Mouse (Mus musculus): ENCODE measurements around the gene Nkap.
"Not testable (repeated sequence)": the region's sequence is repeated elsewhere in the genome, so short reads cannot be mapped to it uniquely, and the experiment has no call there.

The Nkap gene

GRCm38 (mm10) chrX:37157839-37158238, 31.2 kb downstream of the Nkap start:
- CTCF ChIA-PET, result no interaction called here

GRCm38 (mm10) chrX:37161169-37161568, 34.6 kb downstream of the Nkap start:
- CTCF ChIA-PET, result no interaction called here

- CTCF ChIA-PET, result no interaction called here
Measured at GRCm38 (mm10) chrX:37163115-37163514, 36.5 kb downstream of the Nkap start.

GRCm38 (mm10) chrX:37167085-37167484, 40.5 kb downstream of the Nkap start:
- CTCF ChIA-PET, result no interaction called here

- CTCF ChIA-PET, result no interaction called here
Measured at GRCm38 (mm10) chrX:37168742-37169141, 42.1 kb downstream of the Nkap start, which contains the start of gene Akap14. Akap14 (minus strand) TSS chrX:37168842.

GRCm38 (mm10) chrX:37184401-37184800, 57.8 kb downstream of the Nkap start:
- CTCF ChIA-PET, result not testable (repeated sequence)

GRCm38 (mm10) chrX:37190755-37191104, 64.1 kb downstream of the Nkap start:
- CTCF ChIA-PET, result interaction anchor here (0.6 kb wide), 1 partner anchor 286 kb away, joined by 3 read pairs; no protein-coding TSS in a partner anchor

GRCm38 (mm10) chrX:37191105-37191743, 64.6 kb downstream of the Nkap start, which contains the start of the genes Ndufa1 and Rnf113a1:
Ndufa1 (minus strand) TSS chrX:37191163.
Rnf113a1 (plus strand) TSS chrX:37191245.
- CTCF ChIA-PET, result interaction anchor here (0.6 kb wide), 1 partner anchor 286 kb away, joined by 3 read pairs; no protein-coding TSS in a partner anchor

GRCm38 (mm10) chrX:37191744-37192379, 65.3 kb downstream of the Nkap start:
- CTCF ChIA-PET, result no interaction called here

GRCm38 (mm10) chrX:37198676-37199075, 72.1 kb downstream of the Nkap start:
- CTCF ChIA-PET, result no interaction called here

Data from spleen, embryonic (tissue).